Mouse (Mus musculus): ENCODE data around the gene 2810004N23Rik. TPM values are rescaled to one million over a fixed set of nuclear protein-coding genes. Genes with fewer than 3 reads are reported as not detected.

Gene 2810004N23Rik
- total and polyA plus RNA-seq, 3 experiments, result 54.8 to 68.9 (median 64.0) TPM

GRCm38 (mm10) chr8:124863729-124864128, 809 bp upstream of the 2810004N23Rik start (continued):
- TF ChIP-seq TAL1 (IDR thresholded peaks at IDR 0.05; ENCODE audit: low read length) (no peak), ZNF384 (IDR thresholded peaks at IDR 0.05; ENCODE audit: low read depth, low read length) (peak; percentile 40; the same call in 1 of the 2 replicates)

DNA sequence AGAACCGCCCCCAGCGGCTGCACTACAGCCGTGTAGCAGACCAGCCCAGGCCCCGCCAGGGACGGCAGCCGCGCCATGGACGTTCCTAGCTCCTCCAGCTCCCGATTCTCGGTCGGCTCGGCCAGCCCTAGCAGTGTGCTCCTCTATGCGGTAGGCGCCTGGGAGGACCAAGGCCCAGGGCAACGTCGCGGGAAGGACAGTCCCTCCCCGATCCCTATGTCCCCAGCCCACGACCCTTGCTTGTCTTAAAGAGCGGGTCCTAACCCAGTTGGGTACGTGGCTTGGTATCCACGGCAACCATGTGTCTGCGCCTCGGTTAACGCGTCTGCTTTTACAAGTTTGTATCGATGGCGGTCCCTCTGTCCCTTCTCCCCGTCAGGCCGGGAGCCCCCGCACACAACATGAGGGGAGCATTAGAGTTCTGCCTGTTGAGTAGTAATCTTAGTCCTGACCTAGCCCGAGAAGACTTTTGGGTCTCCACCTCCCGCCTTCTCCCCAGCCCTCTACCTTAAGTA, 300 bp upstream of the 2810004N23Rik start:
- TF ChIP-seq E2F4 (IDR thresholded peaks at IDR 0.05; ENCODE audit: borderline replicate concordance, low read depth, low read length) (no peak), POLR2AphosphoS2 (IDR thresholded peaks at IDR 0.05; ENCODE audit: low read length) (no peak), RCOR1 (IDR thresholded peaks at IDR 0.05; ENCODE audit: low read depth, low read length) (no peak), HCFC1 (IDR thresholded peaks at IDR 0.05; ENCODE audit: low read depth, low read length) (no peak; the same call in 1 of the 2 replicates), MYC (IDR thresholded peaks at IDR 0.05; ENCODE audit: low read depth, low read length) (no peak), KAT2A (conservative IDR thresholded peaks at IDR 0.05; ENCODE audit: low read depth, low read length) (0 out of 2 replicates have a peak, but pooled peaks have one; percentile 3), ZKSCAN1 (IDR thresholded peaks at IDR 0.05; ENCODE audit: low read depth, low read length) (no peak), NELFE (IDR thresholded peaks at IDR 0.05; ENCODE audit: low read depth, low read length) (no peak), NRF1 (IDR thresholded peaks at IDR 0.05; ENCODE audit: insufficient read depth, low read depth, low read length, poor library complexity, severe bottlenecking) (no peak), MAZ (IDR thresholded peaks at IDR 0.05; ENCODE audit: low read depth, low read length) (no peak), JUND (IDR thresholded peaks at IDR 0.05; ENCODE audit: low read depth, low read length) (no peak), POLR2A (IDR thresholded peaks at IDR 0.05; ENCODE audit: control insufficient read depth in 1 of 2, insufficient read depth in 1 of 2, low read depth in 1 of 2, low read length in 2 of 2, poor library complexity in 1 of 2) (peak in 1 of 2 experiments; percentile 78; a peak in 1 of 4 replicates), SIN3A (IDR thresholded peaks at IDR 0.05; ENCODE audit: low read length) (peak; percentile 25)
- DNase-seq (ENCODE audit: low read depth, low spot score), result no peak
- Histone ChIP-seq H3K79me2 (ENCODE audit: control insufficient read depth, insufficient read depth, low read length, poor library complexity) (peaks cover 71% of the 10 kb centered on the region), H3K4me1 (ENCODE audit: control insufficient read depth in 1 of 2, insufficient read depth in 2 of 2, low read length in 2 of 2) (peaks cover 26 to 44% of the 10 kb centered on the region in 2 experiments), H3K4me3 (ENCODE audit: control insufficient read depth in 1 of 2, insufficient read depth in 1 of 2, low read depth in 2 of 2, low read length in 2 of 2) (peak overlapping the region; percentile 81 to 96), H3K27me3 (ENCODE audit: control insufficient read depth in 1 of 2, insufficient read depth in 2 of 2, low read length in 2 of 2) (no peaks in the 10 kb centered on the region), H3K27ac (ENCODE audit: control insufficient read depth, low read depth, low read length) (peak overlapping the region; percentile 70), H3K9me3 (replicated peaks; ENCODE audit: insufficient read depth, low read length) (no peaks in the 10 kb centered on the region), H3K9ac (ENCODE audit: control insufficient read depth, low read depth, low read length, poor library complexity, severe bottlenecking) (peak overlapping the region; percentile 97), H3K36me3 (ENCODE audit: control insufficient read depth in 1 of 2, insufficient read depth in 2 of 2, low read length in 2 of 2) (peaks cover 4 to 45% of the 10 kb centered on the region in 2 experiments; a peak in 3 of 4 replicates)

DNA sequence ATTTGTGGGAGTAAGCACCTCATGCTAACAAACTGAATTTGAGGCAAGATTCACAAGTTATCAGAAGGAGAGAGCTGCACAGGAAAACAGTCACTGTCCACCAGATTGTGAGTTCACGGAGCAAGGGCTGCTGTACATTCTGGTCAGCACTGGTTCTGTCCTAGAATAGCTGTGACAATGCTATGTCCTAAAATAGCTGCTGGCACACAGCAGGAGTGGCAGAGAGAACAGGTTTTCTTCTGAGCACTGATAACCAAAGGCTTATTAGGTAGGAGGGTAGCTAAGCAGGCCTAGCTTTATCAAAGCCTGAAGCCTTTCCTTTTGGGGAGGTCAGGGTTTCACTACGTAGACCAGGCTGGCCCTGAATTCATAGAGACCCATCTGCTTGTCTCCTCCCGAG, 2.7 kb downstream of the 2810004N23Rik start:
- TF ChIP-seq RCOR1 (IDR thresholded peaks at IDR 0.05; ENCODE audit: low read depth, low read length) (no peak), MYC (IDR thresholded peaks at IDR 0.05; ENCODE audit: low read depth, low read length) (no peak), CTCF (IDR thresholded peaks at IDR 0.05 in 2 of 3, conservative IDR thresholded peaks at IDR 0.05 in 1 of 3; ENCODE audit: control insufficient read depth in 1 of 3, insufficient read depth in 1 of 3, low read depth in 2 of 3, low read length in 3 of 3, poor library complexity in 1 of 3, severe bottlenecking in 1 of 3) (no peak), JUND (IDR thresholded peaks at IDR 0.05; ENCODE audit: low read depth, low read length) (no peak), MAFK (IDR thresholded peaks at IDR 0.05; ENCODE audit: borderline replicate concordance, low read depth, low read length) (no peak), SIN3A (IDR thresholded peaks at IDR 0.05; ENCODE audit: low read length) (no peak), UBTF (IDR thresholded peaks at IDR 0.05; ENCODE audit: borderline replicate concordance, insufficient read depth, low read depth, low read length) (no peak), MAX (IDR thresholded peaks at IDR 0.05; ENCODE audit: low read length) (no peak)
- Histone ChIP-seq H3K9ac (ENCODE audit: control insufficient read depth, low read depth, low read length, poor library complexity, severe bottlenecking) (no peak overlapping the region), H3K4me1 (ENCODE audit: control insufficient read depth in 1 of 2, insufficient read depth in 2 of 2, low read length in 2 of 2) (peaks cover 10 to 17% of the 10 kb centered on the region in 2 experiments), H3K4me3 (ENCODE audit: control insufficient read depth in 1 of 2, insufficient read depth in 1 of 2, low read depth in 2 of 2, low read length in 2 of 2) (no peak overlapping the region), H3K9me3 (replicated peaks; ENCODE audit: insufficient read depth, low read length) (no peaks in the 10 kb centered on the region), H3K36me3 (ENCODE audit: control insufficient read depth in 1 of 2, insufficient read depth in 2 of 2, low read length in 2 of 2) (peaks cover 14 to 24% of the 10 kb centered on the region in 2 experiments), H3K79me2 (ENCODE audit: control insufficient read depth, insufficient read depth, low read length, poor library complexity) (peaks cover 66% of the 10 kb centered on the region), H3K27me3 (ENCODE audit: control insufficient read depth in 1 of 2, insufficient read depth in 2 of 2, low read length in 2 of 2) (no peaks in the 10 kb centered on the region), H3K27ac (ENCODE audit: control insufficient read depth, low read depth, low read length) (no peak overlapping the region)
- no peak for DNase-seq (ENCODE audit: low read depth, low spot score)

All from MEL (cell line).